Mouse (Mus musculus): Measurements from ENCODE around the gene Irf1.

- TF ChIP-seq CTCF (conservative IDR thresholded peaks at IDR 0.05 in 1 of 2, IDR thresholded peaks at IDR 0.05 in 1 of 2; ENCODE audit: low read depth in 2 of 2, low read length in 2 of 2) (peak in 1 of 2 experiments; percentile 94; a peak in 3 of 4 replicates), ZC3H11A (IDR thresholded peaks at IDR 0.05; ENCODE audit: low read depth, low read length) (peak; percentile 82)
Measured at GRCm38 (mm10) chr11:53758791-53759351, 10.9 kb upstream of the Irf1 start.
